Mouse (Mus musculus) CH12F3 (cell line): ENCODE data around the gene Fam122a.

ENCODE experiments used
- in situ Hi-C: fragments of 300-500 bp; cut with MboI; formaldehyde crosslinking; loops from 2 replicates; pipeline ENCODE4 v1.14.3; 2020; ENCODE audit warnings: low sequenced_read_pairs

Gene Fam122a

GRCm38 (mm10) chr19:24491824-24492223 lies 14.7 kb upstream of the Fam122a start:
- in situ Hi-C loops: no loop called here

GRCm38 (mm10) chr19:24490275-24490674 lies 13.1 kb upstream of the Fam122a start:
- in situ Hi-C loops: no loop called here

GRCm38 (mm10) chr19:24486433-24487296 lies 9.5 kb upstream of the Fam122a start:
- in situ Hi-C loops: no loop called here

GRCm38 (mm10) chr19:24484612-24485194 lies 7.5 kb upstream of the Fam122a start:
- in situ Hi-C loops: no loop called here

- in situ Hi-C loops: no loop called here
Measured at GRCm38 (mm10) chr19:24480916-24481315, 3.8 kb upstream of the Fam122a start.

- in situ Hi-C loops: no loop called here
Measured at GRCm38 (mm10) chr19:24476461-24476860, 695 bp downstream of the Fam122a start.

GRCm38 (mm10) chr19:24475281-24475680 lies 1.9 kb downstream of the Fam122a start:
- in situ Hi-C loops: no loop called here

- in situ Hi-C loops: no loop called here
Measured at GRCm38 (mm10) chr19:24472512-24472911, 4.6 kb downstream of the Fam122a start.

- in situ Hi-C loops: no loop called here
Measured at GRCm38 (mm10) chr19:24471538-24471937, 5.6 kb downstream of the Fam122a start.

GRCm38 (mm10) chr19:24469216-24469615 lies 7.9 kb downstream of the Fam122a start:
- in situ Hi-C loops: no loop called here

- in situ Hi-C loops: no loop called here
Measured at GRCm38 (mm10) chr19:24468616-24469015, 8.5 kb downstream of the Fam122a start.

GRCm38 (mm10) chr19:24463011-24463410 lies 14.1 kb downstream of the Fam122a start:
- in situ Hi-C loops: no loop called here

GRCm38 (mm10) chr19:24456591-24457231 lies 20.4 kb downstream of the Fam122a start:
- in situ Hi-C loops: no loop called here

GRCm38 (mm10) chr19:24455249-24455960 lies 21.8 kb downstream of the Fam122a start:
- in situ Hi-C loops: no loop called here

- in situ Hi-C loops: no loop called here
Measured at GRCm38 (mm10) chr19:24454451-24454850, 22.7 kb downstream of the Fam122a start.

- in situ Hi-C loops: no loop called here
Measured at GRCm38 (mm10) chr19:24453379-24453778, 23.8 kb downstream of the Fam122a start.

- in situ Hi-C loops: no loop called here
Measured at GRCm38 (mm10) chr19:24452441-24452898, 24.7 kb downstream of the Fam122a start.

GRCm38 (mm10) chr19:24451626-24452025 lies 25.5 kb downstream of the Fam122a start:
- in situ Hi-C loops: no loop called here

GRCm38 (mm10) chr19:24450740-24451139 lies 26.4 kb downstream of the Fam122a start:
- in situ Hi-C loops: no loop called here

GRCm38 (mm10) chr19:24444322-24444721 lies 32.8 kb downstream of the Fam122a start:
- in situ Hi-C loops: no loop called here

- in situ Hi-C loops: no loop called here
Measured at GRCm38 (mm10) chr19:24439715-24440114, 37.4 kb downstream of the Fam122a start.
